Mouse (Mus musculus) neural tube, postnatal 0 days (tissue): Measurements from ENCODE around the gene Actr10. TPM values are rescaled to one million over a fixed set of nuclear protein-coding genes. Genes with fewer than 3 reads are reported as not detected.

Source experiments
- polyA plus RNA-seq: library from polyadenylated mRNA; unstranded; fragments of >200 nt; fragmentation: Nextera tagmentation; extraction: Ambion mirVana; gene quantifications from 2 replicates; pipeline ENCODE4 v1.2.1, GENCODE M21; 2015

Actr10 gene
- 164 and 168 TPM in 2 replicates for polyA plus RNA-seq

DNA sequence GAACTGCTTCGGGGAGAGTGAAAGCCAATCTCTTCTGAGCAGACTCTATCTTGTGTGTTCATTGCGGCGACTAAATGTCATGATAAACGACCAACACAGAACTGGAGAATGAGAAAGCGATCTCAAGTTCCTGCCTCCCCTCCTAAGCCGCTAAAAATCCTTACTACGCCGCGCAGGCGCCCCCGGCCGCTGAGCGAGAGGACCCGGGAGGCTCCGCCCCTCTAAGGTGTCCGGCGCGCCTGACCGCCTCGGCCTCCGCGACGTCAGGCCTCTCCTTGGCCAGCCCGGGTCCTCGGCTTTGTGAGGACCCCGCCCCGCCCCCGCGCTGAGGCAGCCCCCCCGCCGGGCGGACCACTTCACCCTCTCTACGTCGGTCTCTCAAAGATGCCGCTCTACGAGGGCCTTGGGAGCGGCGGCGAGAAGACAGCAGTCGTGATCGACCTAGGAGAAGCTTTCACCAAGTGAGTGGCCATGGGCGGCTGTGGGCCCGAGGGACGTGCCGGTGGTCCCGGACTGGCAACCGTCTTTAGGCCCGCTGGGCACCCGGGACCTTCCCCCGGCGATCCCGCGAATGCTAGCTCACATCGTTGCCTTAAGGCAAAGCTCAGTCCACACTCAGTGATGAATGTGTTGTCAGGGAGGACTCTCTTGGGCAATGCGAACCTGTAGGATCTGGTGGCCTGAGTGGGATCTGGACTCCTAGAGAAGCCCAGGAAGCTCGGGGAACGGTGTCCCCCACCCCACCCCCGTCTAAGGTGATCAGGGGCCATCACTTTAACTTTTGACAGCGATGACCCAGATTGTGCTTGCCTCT is at the start of gene Actr10:
Gene Actr10, plus strand, starts transcription at position 287 of the 814 bp plus-strand sequence.

GRCm38 (mm10) chr12:70974441-70975266 is 37.0 kb downstream of the Actr10 start, which contains the start of gene Psma3:
TSS of gene Psma3 (plus strand) at chr12:70974621.

Other genes with a start within 250 kb of the Actr10 start
- gene Frmd6, start 112.3 kb upstream of the Actr10 start, polyA plus RNA-seq: 6.9 and 7.5 TPM in 2 replicates
- 507 and 530 TPM in 2 replicates for gene Psma3, start 36.8 kb downstream of the Actr10 start, polyA plus RNA-seq
- gene Arid4a, start 78.1 kb downstream of the Actr10 start, polyA plus RNA-seq: 41.0 and 43.8 TPM in 2 replicates
- not detected in 2 replicates for gene Tomm20l, start 173.6 kb downstream of the Actr10 start, polyA plus RNA-seq
- 153 and 159 TPM in 2 replicates for gene Timm9, start 198.8 kb downstream of the Actr10 start, polyA plus RNA-seq
- gene 2700049A03Rik, start 199.0 kb downstream of the Actr10 start, polyA plus RNA-seq: 5.7 and 6.0 TPM in 2 replicates